Mouse (Mus musculus): ENCODE results near the gene Obp1b. TPM values are rescaled to one million over a fixed set of nuclear protein-coding genes. Genes with fewer than 3 reads are reported as not detected.

Obp1b gene
- not detected for polyA plus RNA-seq (2017; shearing (Covaris generic))

DNA sequence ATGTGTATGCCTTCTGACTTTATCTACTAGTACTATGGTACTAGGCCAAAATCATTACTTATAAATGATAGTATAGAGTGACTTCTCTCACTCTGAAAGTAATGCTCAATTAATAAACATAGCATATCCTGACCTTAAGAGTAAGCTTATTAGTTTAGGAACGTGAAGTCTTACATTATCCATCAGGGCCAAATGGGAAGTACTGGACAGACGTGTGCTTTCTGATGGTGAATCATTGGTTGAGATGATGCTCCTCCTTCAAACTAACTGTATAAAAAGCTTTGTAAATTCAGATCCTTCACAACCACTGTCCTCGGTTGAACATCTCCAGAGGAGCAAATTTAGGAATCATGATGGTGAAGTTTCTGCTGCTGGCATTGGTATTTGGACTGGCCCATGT, at the start of gene Obp1b:
TSS of gene Obp1b (plus strand) at position 301 of the 400 bp plus-strand sequence.

Other genes starting within 250 kb of the Obp1b start
- not detected for gene Obp1a, start 95.4 kb upstream of the Obp1b start, polyA plus RNA-seq (2017; shearing (Covaris generic))
- gene Gm5938, start 61.3 kb upstream of the Obp1b start, polyA plus RNA-seq (2017; shearing (Covaris generic)) = not detected
- not detected for gene Gm14743, start 59.1 kb downstream of the Obp1b start, polyA plus RNA-seq (2017; shearing (Covaris generic))
- not detected for gene 4930480E11Rik, start 182.9 kb downstream of the Obp1b start, polyA plus RNA-seq (2017; shearing (Covaris generic))